Mouse (Mus musculus): ENCODE measurements at regions not wholly inside any gene's neighbourhood (a gene's known extent, or its start where the extent isn't known, plus 50 kb on each side); places are given as distances from the start of the nearest gene placed in this dataset.
"Not testable (repeated sequence)": the region's sequence is repeated elsewhere in the genome, so short reads cannot be mapped to it uniquely, and the experiment has no call there.

GRCm38 (mm10) chr7:88680849-88681248 is 250.8 kb downstream of the Rab38 start:
- DNase-seq (ENCODE audit: low spot score in 2 of 2), result no peak
- intact Hi-C loops (cut with DNase I), result no loop called here

GRCm38 (mm10) chr7:88721031-88721430 is 291.0 kb downstream of the Rab38 start:
- DNase-seq (ENCODE audit: low spot score in 2 of 2); intact Hi-C loops (cut with DNase I): not testable (repeated sequence)

GRCm38 (mm10) chr7:88734506-88734905 is 304.4 kb downstream of the Rab38 start:
- intact Hi-C loops (cut with DNase I), result no loop called here
- no peak for DNase-seq (ENCODE audit: low spot score in 2 of 2)

GRCm38 (mm10) chr7:88735768-88736167 is 305.7 kb downstream of the Rab38 start:
- intact Hi-C loops (cut with DNase I), result no loop called here
- DNase-seq (ENCODE audit: low spot score in 2 of 2), result no peak

- intact Hi-C loops (cut with DNase I), result no loop called here
- DNase-seq (ENCODE audit: low spot score in 2 of 2), result no peak
Observed at GRCm38 (mm10) chr7:88777371-88777770, 347.3 kb downstream of the Rab38 start.

- peak in 1 of 2 experiments; percentile 14 for DNase-seq (ENCODE audit: low spot score in 2 of 2)
- intact Hi-C loops (cut with DNase I), result no loop called here
Observed at GRCm38 (mm10) chr7:88782906-88783305, 352.8 kb downstream of the Rab38 start.

- intact Hi-C loops (cut with DNase I), result no loop called here
Observed at GRCm38 (mm10) chr7:88808175-88808574, 378.1 kb downstream of the Rab38 start.

GRCm38 (mm10) chr7:88810170-88810569 is 380.1 kb downstream of the Rab38 start:
- intact Hi-C loops (cut with DNase I), result no loop called here
- DNase-seq (ENCODE audit: low spot score in 2 of 2), result no peak

More at GRCm38 (mm10) chr7:88808175-88808574, 378.1 kb downstream of the Rab38 start:
- no peak for DNase-seq (ENCODE audit: low spot score in 2 of 2)

GRCm38 (mm10) chr7:88820204-88820603 is 390.1 kb downstream of the Rab38 start:
- intact Hi-C loops (cut with DNase I), result no loop called here
- no peak for DNase-seq (ENCODE audit: low spot score in 2 of 2)

- no peak for DNase-seq (ENCODE audit: low spot score in 2 of 2)
- intact Hi-C loops (cut with DNase I), result no loop called here
Observed at GRCm38 (mm10) chr7:88826498-88826897, 396.4 kb downstream of the Rab38 start.

GRCm38 (mm10) chr7:88847946-88848524 is 418.0 kb downstream of the Rab38 start:
- peak in 1 of 2 experiments; percentile 7 for DNase-seq (ENCODE audit: low spot score in 2 of 2)
- intact Hi-C loops (cut with DNase I), result no loop called here

All from left cerebral cortex, postnatal 14 days (tissue).